Mouse (Mus musculus) forebrain, embryonic 16.5 days (tissue): ENCODE results near the gene Nmrk1. TPM values are rescaled to one million over a fixed set of nuclear protein-coding genes. Genes with fewer than 3 reads are reported as not detected.

Experiments
- polyA plus RNA-seq: library from polyadenylated mRNA; unstranded; fragments of >200 nt; fragmentation: Nextera tagmentation; extraction: Ambion mirVana; gene quantifications from 2 replicates; pipeline ENCODE4 v1.2.1, GENCODE M21; 2015

Gene Nmrk1
- polyA plus RNA-seq, 1 experiment from 2014 or later, result 4.0 TPM

Other genes starting within 250 kb of the Nmrk1 start
- 31.8 and 33.1 TPM in 2 replicates for gene Ostf1, start 127 bp upstream of the Nmrk1 start, polyA plus RNA-seq
- gene Carnmt1, start 38.8 kb downstream of the Nmrk1 start, polyA plus RNA-seq, result 11.1 and 14.4 TPM in 2 replicates
- 58.8 and 71.4 TPM in 2 replicates for gene D030056L22Rik, start 81.2 kb downstream of the Nmrk1 start, polyA plus RNA-seq
- gene Trpm6, start 118.0 kb downstream of the Nmrk1 start, polyA plus RNA-seq, result 0.31 and 0.33 TPM in 2 replicates